Mouse (Mus musculus) liver, embryonic 11.5 days (tissue): Measurements from ENCODE around the gene Cnr2. TPM values are rescaled to one million over a fixed set of nuclear protein-coding genes. Genes with fewer than 3 reads are reported as not detected.

Experiments
- ATAC-seq: fragments of 200-750 bp; cut with Nextera tagmentation; replicated peaks from 2 replicates; pipeline ENCODE4 v1.8.0; 2017; ENCODE audit warnings: moderate number of reproducible peaks, mild to moderate bottlenecking, moderate TSS enrichment, moderate library complexity; ENCODE audit not compliant: low FRiP score
- DNase-seq: peaks from one replicate; pipeline ENCODE4 v3.0.0-alpha.2; 2017; ENCODE audit warnings: low spot score
- H3K27ac ChIP-seq: fragments of 300-500 bp; sonication (generic); 2 replicates; pipeline ENCODE4 v1.5.1; 2014; ENCODE audit warnings: mild to moderate bottlenecking, low read depth, low read length, control low read depth
- H3K27me3 ChIP-seq: fragments of 300-500 bp; sonication (generic); replicated peaks from 2 replicates; pipeline ENCODE4 v1.6.1; 2014; ENCODE audit warnings: low read length, mixed read lengths; ENCODE audit not compliant: control insufficient read depth, insufficient read depth
- H3K36me3 ChIP-seq: fragments of 300-500 bp; sonication (generic); 2 replicates; pipeline ENCODE4 v1.6.1; 2014; ENCODE audit warnings: mild to moderate bottlenecking, low read length, moderate library complexity, mixed read lengths; ENCODE audit not compliant: control insufficient read depth, insufficient read depth
- H3K4me1 ChIP-seq: fragments of 300-500 bp; sonication (generic); replicated peaks from 2 replicates; pipeline ENCODE4 v1.6.1; 2014; ENCODE audit warnings: low read length, mixed read lengths; ENCODE audit not compliant: control insufficient read depth, insufficient read depth
- H3K4me2 ChIP-seq: fragments of 300-500 bp; sonication (generic); 2 replicates; pipeline ENCODE4 v1.6.1; 2014; ENCODE audit warnings: mild to moderate bottlenecking, control low read depth, moderate library complexity
- H3K4me3 ChIP-seq: fragments of 300-500 bp; sonication (generic); 2 replicates; pipeline ENCODE4 v1.5.1; 2014; ENCODE audit warnings: low read depth, low read length, control low read depth
- H3K9ac ChIP-seq: fragments of 300-500 bp; sonication (generic); 2 replicates; pipeline ENCODE4 v1.6.1; 2014; ENCODE audit warnings: low read depth, low read length, control low read depth
- H3K9me3 ChIP-seq: fragments of 300-500 bp; sonication (generic); 2 replicates; pipeline ENCODE4 v1.6.1; 2016; ENCODE audit warnings: low read length, inconsistent platforms, mixed read lengths; ENCODE audit not compliant: control insufficient read depth
- WGBS: fragments of 180-500 bp; shearing (Covaris S2); extraction: QIAGEN DNeasy Blood & Tissue Kit; methylation state at CpG from one replicate; pipeline ENCODE4 v1.1.7; 2014; 5-methylcytosine and 5-hydroxymethylcytosine counted together
- polyA plus RNA-seq: library from polyadenylated mRNA; unstranded; fragments of >200 nt; fragmentation: Nextera tagmentation; extraction: Ambion mirVana; gene quantifications from 2 replicates; pipeline ENCODE4 v1.2.1, GENCODE M21; 2014

Gene Cnr2
- polyA plus RNA-seq, 1 experiment from 2014 or later = 6.3 TPM

DNA sequence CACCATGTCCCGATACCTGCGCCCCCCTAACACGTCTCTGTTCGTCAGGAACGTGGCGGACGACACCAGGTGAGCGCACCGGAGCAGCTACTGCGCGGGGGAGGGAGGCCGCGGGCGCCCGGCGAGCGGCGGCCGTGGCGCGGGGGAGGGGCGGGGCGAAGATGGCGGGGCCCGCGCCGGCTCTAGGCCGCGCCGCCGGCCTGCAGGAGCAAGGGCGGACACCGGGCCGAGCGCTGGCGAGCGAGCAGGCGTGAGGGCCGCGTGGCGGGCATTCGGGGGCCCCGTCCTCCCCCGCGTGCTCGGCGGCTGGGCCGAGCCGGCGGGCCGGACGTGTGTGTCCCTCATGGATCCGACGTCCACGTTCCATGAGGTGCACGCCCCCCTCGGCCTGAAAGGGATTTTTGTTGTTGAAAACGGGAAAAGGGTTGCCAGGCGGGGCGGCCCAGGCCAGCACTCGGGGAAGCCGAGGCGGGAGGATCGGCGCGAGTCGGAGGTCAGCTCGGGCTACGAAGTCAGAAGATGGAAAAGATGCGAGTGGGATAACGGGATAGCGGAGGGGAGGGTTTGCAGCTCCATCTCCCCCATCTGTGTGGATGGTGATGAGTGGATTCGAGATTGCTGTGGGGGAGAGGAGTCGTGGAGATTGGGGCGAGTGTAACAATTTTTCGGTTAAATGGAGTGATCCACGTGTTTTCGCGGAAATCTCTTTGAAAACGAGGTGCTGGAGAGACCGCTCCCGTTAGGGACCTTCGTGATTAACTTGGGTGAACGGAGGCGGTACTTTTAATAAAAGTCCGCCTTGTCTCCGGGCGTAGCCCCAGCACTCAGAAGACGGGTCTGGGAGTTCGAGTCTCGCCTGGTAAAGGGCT is 38.7 kb upstream of the Cnr2 start:
- DNase-seq (peak; percentile 82), ATAC-seq (peak; percentile 70)
- Histone ChIP-seq H3K4me3 (peak overlapping the region; percentile 99), H3K4me2 (peak overlapping the region; percentile 92), H3K9ac (peak overlapping the region; percentile 95), H3K9me3 (no peaks in the 10 kb centered on the region), H3K27me3 (no peaks in the 10 kb centered on the region), H3K4me1 (peaks cover 48% of the 10 kb centered on the region), H3K36me3 (peaks cover 3% of the 10 kb centered on the region; the same call in 1 of the 2 replicates), H3K27ac (peak overlapping the region; percentile 97)
- WGBS = under 1% methylated on average over 87 of the region's 91 CpGs

DNA sequence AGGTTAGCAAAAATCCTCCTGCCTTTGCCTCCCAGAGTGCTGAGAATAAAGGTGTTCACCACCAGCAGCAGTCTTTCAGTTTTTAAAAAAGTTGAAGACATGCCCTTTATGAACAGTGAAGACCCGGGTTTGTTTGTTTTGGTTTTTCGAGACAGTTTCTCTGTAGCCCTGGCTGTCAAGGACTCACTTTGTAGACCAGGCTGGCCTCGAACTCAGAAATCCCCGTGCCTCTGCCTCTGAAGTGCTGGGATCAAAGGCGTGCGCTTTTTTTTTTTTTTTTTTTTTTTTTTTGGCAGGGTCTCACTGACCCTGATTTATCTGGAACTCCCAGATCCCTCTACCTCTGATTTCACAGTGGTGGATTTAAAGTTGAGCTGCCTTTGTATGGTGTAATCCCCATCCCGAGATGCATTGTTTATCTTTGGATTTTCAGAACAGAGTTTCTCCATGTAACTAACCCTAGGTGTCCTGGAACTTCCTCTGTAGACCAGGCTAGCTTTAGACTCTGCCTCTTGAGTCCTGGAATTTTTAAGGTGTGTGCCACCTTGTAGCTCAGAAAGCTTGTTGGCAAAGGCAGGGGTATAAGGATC is 37.5 kb upstream of the Cnr2 start:
- Histone ChIP-seq H3K27ac (no peak overlapping the region; the same call in 1 of the 2 replicates), H3K4me3 (peak overlapping the region; percentile 99), H3K4me1 (peaks cover 44% of the 10 kb centered on the region), H3K27me3 (no peaks in the 10 kb centered on the region), H3K9me3 (no peaks in the 10 kb centered on the region), H3K36me3 (peaks cover 3% of the 10 kb centered on the region; the same call in 1 of the 2 replicates), H3K4me2 (peak overlapping the region; percentile 92), H3K9ac (peak overlapping the region; percentile 95)
- no peak for DNase-seq
- no peak for ATAC-seq
- WGBS = 11% methylated on average over 7 of the region's 7 CpGs

DNA sequence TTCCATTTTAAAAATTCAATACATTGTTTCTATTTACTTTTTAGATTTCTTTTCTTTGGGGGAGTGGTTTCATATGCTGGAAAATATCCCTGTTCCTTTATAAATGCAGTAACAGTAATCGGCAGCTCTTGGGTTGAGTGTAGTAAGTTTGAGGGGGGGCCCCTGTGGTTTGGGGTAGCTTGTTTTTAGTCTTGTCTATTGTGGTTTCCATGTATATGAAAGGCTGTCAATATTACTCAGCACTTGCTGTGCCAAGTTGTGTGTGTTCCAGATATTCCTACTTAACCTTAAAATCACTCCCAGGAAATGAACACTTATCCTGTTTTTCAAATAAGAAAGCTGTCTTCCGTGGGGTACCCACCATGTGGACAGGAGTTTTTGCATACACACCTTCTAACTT is 26.2 kb upstream of the Cnr2 start:
- DNase-seq = no peak
- H3K4me1 ChIP-seq = peaks cover 18% of the 10 kb centered on the region
- WGBS = 69% methylated on average over 2 of the region's 2 CpGs
- ATAC-seq = no peak
- H3K4me2 ChIP-seq = no peak overlapping the region
- H3K9ac ChIP-seq = no peak overlapping the region
- peaks cover 13% of the 10 kb centered on the region for H3K36me3 ChIP-seq
- H3K4me3 ChIP-seq = no peak overlapping the region
- no peaks in the 10 kb centered on the region for H3K9me3 ChIP-seq
- peak overlapping the region; percentile 67 for H3K27ac ChIP-seq
- no peaks in the 10 kb centered on the region for H3K27me3 ChIP-seq

DNA sequence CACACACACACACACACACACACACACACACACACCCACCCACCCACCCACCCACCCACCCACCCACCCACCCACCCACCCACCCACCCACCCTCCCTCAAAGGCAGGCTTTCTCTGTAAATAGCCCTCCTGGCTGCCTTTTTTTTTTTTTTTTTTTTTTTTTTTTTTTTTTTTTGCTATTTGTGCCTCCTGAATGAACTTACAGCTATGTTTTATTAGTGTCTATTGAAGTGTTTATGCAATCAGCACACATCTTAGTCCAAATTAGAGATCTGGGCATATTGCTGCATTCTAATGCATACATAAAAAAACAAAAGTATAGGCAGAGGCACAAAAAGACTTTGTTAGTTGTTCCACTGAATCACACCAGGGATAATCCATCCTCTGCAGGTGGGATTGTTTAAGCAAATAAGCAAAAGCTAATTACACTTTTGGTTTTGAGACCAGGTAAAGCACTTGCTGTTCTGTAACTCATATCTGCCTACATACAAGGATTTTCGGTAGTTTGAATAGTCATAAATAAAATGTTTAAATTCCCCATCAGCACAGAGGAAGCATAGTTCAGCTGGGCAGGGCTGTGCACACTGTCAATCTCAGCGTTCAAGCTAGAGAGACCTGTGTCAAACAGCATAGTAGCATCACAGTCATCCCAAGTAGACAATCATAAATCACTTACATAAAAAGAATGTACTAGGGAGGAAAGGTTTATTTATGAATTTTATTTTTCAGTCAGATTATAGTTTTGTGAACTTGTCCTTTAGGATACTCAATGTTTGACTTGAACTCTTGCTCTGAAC is 24.8 kb upstream of the Cnr2 start:
- 49% methylated on average over 2 of the region's 2 CpGs for WGBS
- no peak overlapping the region for H3K9ac ChIP-seq
- peak overlapping the region; percentile 28; the same call in 1 of the 2 replicates for H3K4me2 ChIP-seq
- H3K27me3 ChIP-seq = no peaks in the 10 kb centered on the region
- H3K4me3 ChIP-seq = no peak overlapping the region
- peaks cover 32% of the 10 kb centered on the region for H3K4me1 ChIP-seq
- peaks cover 13% of the 10 kb centered on the region for H3K36me3 ChIP-seq
- no peak for ATAC-seq
- DNase-seq = no peak
- H3K27ac ChIP-seq = no peak overlapping the region
- no peaks in the 10 kb centered on the region for H3K9me3 ChIP-seq

DNA sequence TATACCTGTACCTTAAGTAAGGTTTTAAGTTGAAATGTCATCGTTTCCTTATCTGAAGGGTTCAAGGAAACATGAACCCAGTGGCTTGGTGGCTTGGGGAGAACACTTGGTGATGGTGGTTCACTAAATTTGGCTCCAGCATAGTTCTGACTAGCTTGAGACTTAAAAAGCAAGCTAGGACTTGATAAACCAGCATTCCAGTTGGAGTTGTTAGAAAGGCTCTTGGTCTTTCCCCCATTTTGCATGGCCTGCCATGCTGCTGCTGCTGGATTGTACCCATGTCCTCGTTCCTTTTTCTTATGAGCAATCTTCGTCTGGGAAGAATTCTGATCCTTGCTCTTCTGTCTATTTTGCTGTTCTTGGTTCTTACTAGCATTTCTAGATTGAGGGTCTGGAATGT is 23.2 kb upstream of the Cnr2 start:
- H3K4me2 ChIP-seq = peak overlapping the region; percentile 89
- WGBS = 43% methylated on average over 3 of the region's 3 CpGs
- H3K27ac ChIP-seq = peak overlapping the region; percentile 95; the same call in 1 of the 2 replicates
- H3K9ac ChIP-seq = peak overlapping the region; percentile 87
- peaks cover 11% of the 10 kb centered on the region for H3K36me3 ChIP-seq
- no peaks in the 10 kb centered on the region for H3K27me3 ChIP-seq
- H3K4me3 ChIP-seq = peak overlapping the region; percentile 83
- DNase-seq = no peak
- no peak for ATAC-seq
- peaks cover 47% of the 10 kb centered on the region for H3K4me1 ChIP-seq
- no peaks in the 10 kb centered on the region for H3K9me3 ChIP-seq

DNA sequence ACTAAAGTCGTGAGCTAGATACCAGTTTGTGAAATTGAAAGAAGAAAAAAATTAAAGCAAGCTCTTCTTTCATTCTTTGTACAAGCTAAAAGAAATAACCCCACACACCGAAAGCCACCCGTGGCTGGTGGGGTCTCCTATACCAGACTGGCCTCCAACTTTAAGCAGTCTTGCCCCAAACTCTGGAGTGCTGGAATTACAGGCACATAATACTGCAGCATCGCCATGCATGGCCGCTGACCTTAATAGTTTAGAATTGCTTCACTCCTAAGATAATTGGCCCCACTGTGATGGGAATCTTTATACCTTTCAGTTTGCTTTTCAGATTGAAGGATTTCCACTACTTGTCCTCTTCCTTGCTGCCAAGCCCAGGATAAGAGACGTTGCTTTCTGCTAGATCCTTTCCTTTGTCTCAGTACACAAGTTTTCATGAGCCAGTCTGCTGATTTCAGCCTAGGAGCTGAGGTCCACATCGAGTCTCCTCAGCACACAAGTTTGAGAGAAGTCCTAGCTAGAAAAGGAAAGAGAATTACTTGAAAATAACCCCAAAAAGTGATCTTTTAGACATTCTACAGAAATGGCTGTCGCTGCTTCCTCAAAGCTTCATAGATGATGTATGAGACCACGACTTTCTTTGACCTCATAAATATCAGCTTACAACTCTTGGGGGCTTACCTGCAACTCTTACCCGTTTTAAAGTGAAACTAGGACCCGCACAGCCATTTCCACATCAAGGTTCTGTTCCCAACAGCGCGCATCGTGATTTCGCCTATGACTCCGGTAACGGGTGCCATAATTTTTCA is 22.4 kb upstream of the Cnr2 start:
- H3K4me2 ChIP-seq = peak overlapping the region; percentile 89
- peaks cover 11% of the 10 kb centered on the region for H3K36me3 ChIP-seq
- H3K9me3 ChIP-seq = no peaks in the 10 kb centered on the region
- peaks cover 49% of the 10 kb centered on the region for H3K4me1 ChIP-seq
- H3K27ac ChIP-seq = peak overlapping the region; percentile 95
- 13% methylated on average over 17 of the region's 17 CpGs for WGBS
- DNase-seq (no peak), ATAC-seq (no peak)
- peak overlapping the region; percentile 83 for H3K4me3 ChIP-seq
- H3K9ac ChIP-seq = peak overlapping the region; percentile 87
- no peaks in the 10 kb centered on the region for H3K27me3 ChIP-seq

DNA sequence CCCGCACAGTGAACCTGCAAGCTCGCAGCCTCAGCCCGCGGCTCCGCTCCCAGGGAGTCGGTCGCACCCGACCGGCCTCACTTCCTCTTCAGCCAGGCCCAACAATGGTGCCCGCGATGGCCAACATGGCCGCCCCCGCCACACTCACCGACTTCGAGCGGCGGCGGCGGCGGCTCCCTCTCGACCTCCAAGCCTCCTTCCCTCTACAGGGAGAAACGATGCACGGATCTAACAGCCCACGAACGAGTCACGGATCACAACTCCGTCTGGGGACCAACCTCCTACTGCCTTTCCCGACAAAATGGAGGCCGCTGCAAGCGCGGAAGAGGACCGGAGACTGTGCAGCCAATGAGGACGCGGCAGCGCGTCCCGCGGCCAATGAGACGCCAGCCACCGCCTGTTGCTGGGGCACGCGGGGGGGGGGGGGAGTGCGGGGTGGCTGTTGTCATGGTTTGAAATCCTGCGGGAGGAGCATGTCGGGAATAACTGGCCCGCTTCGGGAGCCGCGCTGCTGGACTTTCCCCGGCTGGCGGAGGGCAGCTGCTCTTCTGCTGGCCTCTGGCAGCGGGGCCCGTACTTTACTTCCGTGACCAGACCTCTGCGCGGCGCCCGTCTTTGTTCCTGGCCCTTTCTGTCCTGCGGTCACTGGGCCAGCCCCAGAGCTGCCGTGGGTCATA is 21.5 kb upstream of the Cnr2 start, which contains the start of gene Pnrc2:
Gene Pnrc2, minus strand, starts transcription at position 325 of the 677 bp plus-strand sequence.
- ATAC-seq = peak; percentile 90
- peaks cover 49% of the 10 kb centered on the region for H3K4me1 ChIP-seq

More for the DNA sequence above, 21.5 kb upstream of the Cnr2 start, which contains the start of gene Pnrc2:
- WGBS = under 1% methylated on average over 56 of the region's 60 CpGs
- Histone ChIP-seq H3K9me3 (no peaks in the 10 kb centered on the region), H3K9ac (peak within 1 kb of the TSS; percentile 87), H3K4me3 (peak within 1 kb of the TSS; percentile 83), H3K27me3 (no peaks in the 10 kb centered on the region), H3K36me3 (peaks cover 11% of the 10 kb centered on the region), H3K4me2 (peak within 1 kb of the TSS; percentile 89), H3K27ac (peak within 1 kb of the TSS; percentile 95)
- peak; percentile 93 for DNase-seq
